Mouse (Mus musculus) CD8-positive naive resting alpha-beta T cell, adult 57 days (primary cell): Measurements from ENCODE around the gene Dhtkd1. TPM values are rescaled to one million over a fixed set of nuclear protein-coding genes. Genes with fewer than 3 reads are reported as not detected.

ENCODE experiments used
- total RNA-seq: library from RNA; stranded (reverse); gene quantifications from one replicate; pipeline ENCODE4 v1.2.4, GENCODE M21; 2023

Dhtkd1 gene
- total RNA-seq, result not detected

GRCm38 (mm10) chr2:5942416-5943032, at the start of gene Dhtkd1:
Gene Dhtkd1 (minus strand): TSS chr2:5942792.

GRCm38 (mm10) chr2:5950766-5951595, 8.4 kb upstream of the Dhtkd1 start, which contains the start of gene Upf2:
Gene Upf2 (plus strand): TSS chr2:5951469.

GRCm38 (mm10) chr2:5894843-5895570, 47.6 kb downstream of the Dhtkd1 start, which contains the start of gene Sec61a2:
Gene Sec61a2 (minus strand): TSS chr2:5895432.

GRCm38 (mm10) chr2:5862834-5863233, 79.8 kb downstream of the Dhtkd1 start, which contains the start of gene Gm13199:
Gene Gm13199 (minus strand): TSS chr2:5862934.

Other genes starting within 250 kb of the Dhtkd1 start
- 49.3 TPM for gene Camk1d, start 228.3 kb downstream of the Dhtkd1 start, total RNA-seq
- gene Nudt5, start 97.8 kb downstream of the Dhtkd1 start, total RNA-seq, result 28.3 TPM
- gene Cdc123, start 97.6 kb downstream of the Dhtkd1 start, total RNA-seq, result 81.5 TPM
- gene Gm13199, start 79.9 kb downstream of the Dhtkd1 start, total RNA-seq, result not detected
- gene Sec61a2, start 47.4 kb downstream of the Dhtkd1 start, total RNA-seq, result 26.9 TPM
- gene Upf2, start 8.7 kb upstream of the Dhtkd1 start, total RNA-seq, result 49.5 TPM
- not detected for gene Proser2, start 187.4 kb upstream of the Dhtkd1 start, total RNA-seq